Mouse (Mus musculus) hindbrain, embryonic 13.5 days (tissue): ENCODE data around the gene Kcnq1. TPM values are rescaled to one million over a fixed set of nuclear protein-coding genes. Genes with fewer than 3 reads are reported as not detected.
A peak's percentile ranks its signal among the peaks of the same experiment; 100 is the strongest.

ENCODE experiments used
- ATAC-seq: fragments of 200-750 bp; cut with Nextera tagmentation; 2 replicates; pipeline ENCODE4 v1.8.0; 2017; ENCODE audit warnings: moderate TSS enrichment; ENCODE audit not compliant: low FRiP score
- H3K27ac ChIP-seq: fragments of 300-500 bp; sonication (generic); 2 replicates; pipeline ENCODE4 v1.5.1; 2015; ENCODE audit warnings: inconsistent platforms, mild to moderate bottlenecking, moderate library complexity
- H3K27me3 ChIP-seq: fragments of 300-500 bp; sonication (generic); 2 replicates; pipeline ENCODE4 v1.6.1; 2015; ENCODE audit warnings: mild to moderate bottlenecking, inconsistent platforms
- H3K36me3 ChIP-seq: fragments of 300-500 bp; sonication (generic); 2 replicates; pipeline ENCODE4 v1.6.1; 2015; ENCODE audit warnings: mild to moderate bottlenecking, inconsistent platforms
- H3K4me1 ChIP-seq: fragments of 300-500 bp; sonication (generic); replicated peaks from 2 replicates; pipeline ENCODE4 v1.6.1; 2015; ENCODE audit warnings: inconsistent platforms
- H3K4me2 ChIP-seq: fragments of 300-500 bp; sonication (generic); 2 replicates; pipeline ENCODE4 v1.6.1; 2015; ENCODE audit warnings: inconsistent platforms, mild to moderate bottlenecking, moderate library complexity
- H3K4me3 ChIP-seq: fragments of 300-500 bp; sonication (generic); 2 replicates; pipeline ENCODE4 v1.5.1; 2015; ENCODE audit warnings: mild to moderate bottlenecking, inconsistent platforms
- H3K9ac ChIP-seq: fragments of 300-500 bp; sonication (generic); 2 replicates; pipeline ENCODE4 v1.6.1; 2015; ENCODE audit warnings: mild to moderate bottlenecking, inconsistent platforms
- H3K9me3 ChIP-seq: fragments of 300-500 bp; sonication (generic); 2 replicates; pipeline ENCODE4 v1.6.1; 2016; ENCODE audit warnings: inconsistent platforms
- WGBS: fragments of 180-500 bp; shearing (Covaris S2); methylation state at CpG from one replicate; pipeline ENCODE4 v1.1.7; 2015; 5-methylcytosine and 5-hydroxymethylcytosine counted together
- polyA plus RNA-seq: library from polyadenylated mRNA; unstranded; fragments of >200 nt; fragmentation: Nextera tagmentation; extraction: Ambion mirVana; gene quantifications from 2 replicates; pipeline ENCODE4 v1.2.1, GENCODE M21; 2015

The Kcnq1 gene
- polyA plus RNA-seq, 1 experiment from 2014 or later: 1.7 TPM

GRCm38 (mm10) chr7:143407931-143408501, 301.9 kb downstream of the Kcnq1 start:
- 76% methylated on average over 9 of the region's 9 CpGs for WGBS

GRCm38 (mm10) chr7:143408615-143409021, 302.5 kb downstream of the Kcnq1 start:
- Histone ChIP-seq H3K36me3 (no peaks in the 10 kb centered on the region), H3K4me3 (no peak overlapping the region), H3K9me3 (no peaks in the 10 kb centered on the region), H3K9ac (0 out of 2 replicates have a peak overlapping the region, but pooled peaks have one; percentile 13), H3K27ac (peak overlapping the region; percentile 32; the same call in 1 of the 2 replicates), H3K4me2 (no peak overlapping the region), H3K27me3 (no peaks in the 10 kb centered on the region), H3K4me1 (peaks cover 15% of the 10 kb centered on the region)
- WGBS: 41% methylated on average over 13 of the region's 13 CpGs
- peak; percentile 24; the same call in 1 of the 2 replicates for ATAC-seq

More at GRCm38 (mm10) chr7:143407931-143408501, 301.9 kb downstream of the Kcnq1 start:
- no peak overlapping the region for H3K4me2 ChIP-seq
- H3K9me3 ChIP-seq: no peaks in the 10 kb centered on the region
- no peaks in the 10 kb centered on the region for H3K27me3 ChIP-seq
- H3K36me3 ChIP-seq: no peaks in the 10 kb centered on the region
- no peak for ATAC-seq
- peaks cover 15% of the 10 kb centered on the region for H3K4me1 ChIP-seq
- H3K4me3 ChIP-seq: no peak overlapping the region
- H3K9ac ChIP-seq: no peak overlapping the region
- no peak overlapping the region for H3K27ac ChIP-seq

GRCm38 (mm10) chr7:143412606-143413005, 306.4 kb downstream of the Kcnq1 start:
- H3K27ac ChIP-seq: no peak overlapping the region
- no peaks in the 10 kb centered on the region for H3K36me3 ChIP-seq
- ATAC-seq: no peak
- 79% methylated on average over 6 of the region's 6 CpGs for WGBS
- H3K9me3 ChIP-seq: no peaks in the 10 kb centered on the region
- no peak overlapping the region for H3K4me3 ChIP-seq
- H3K9ac ChIP-seq: no peak overlapping the region
- no peak overlapping the region for H3K4me2 ChIP-seq
- no peaks in the 10 kb centered on the region for H3K27me3 ChIP-seq
- peaks cover 15% of the 10 kb centered on the region for H3K4me1 ChIP-seq

DNA sequence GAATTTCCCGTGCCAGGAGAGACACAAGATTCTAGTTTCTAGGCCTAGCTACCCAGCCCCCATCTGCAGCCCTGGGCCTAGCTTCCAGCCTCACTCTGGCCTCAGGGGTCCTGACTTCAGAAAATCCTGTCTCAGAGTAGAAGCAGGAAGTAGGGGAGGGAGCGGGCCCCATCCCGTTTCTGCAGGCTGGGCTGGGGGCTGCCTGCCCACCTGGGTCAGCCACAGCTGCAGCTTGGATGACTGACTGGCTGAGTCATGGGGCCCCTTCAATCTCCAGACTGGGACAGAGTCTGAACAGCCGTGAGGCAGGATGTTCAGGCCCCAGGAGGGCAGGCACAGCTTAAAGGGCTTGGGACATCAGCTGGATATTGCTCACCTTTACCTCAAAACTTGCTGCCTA, 308.9 kb downstream of the Kcnq1 start:
- Histone ChIP-seq H3K27ac (no peak overlapping the region), H3K27me3 (no peaks in the 10 kb centered on the region), H3K4me3 (no peak overlapping the region), H3K9ac (no peak overlapping the region), H3K9me3 (no peaks in the 10 kb centered on the region), H3K4me1 (peaks cover 6% of the 10 kb centered on the region; the same call in 1 of the 2 replicates), H3K36me3 (no peaks in the 10 kb centered on the region), H3K4me2 (no peak overlapping the region)
- WGBS: 69% methylated on average over 4 of the region's 4 CpGs
- no peak for ATAC-seq

DNA sequence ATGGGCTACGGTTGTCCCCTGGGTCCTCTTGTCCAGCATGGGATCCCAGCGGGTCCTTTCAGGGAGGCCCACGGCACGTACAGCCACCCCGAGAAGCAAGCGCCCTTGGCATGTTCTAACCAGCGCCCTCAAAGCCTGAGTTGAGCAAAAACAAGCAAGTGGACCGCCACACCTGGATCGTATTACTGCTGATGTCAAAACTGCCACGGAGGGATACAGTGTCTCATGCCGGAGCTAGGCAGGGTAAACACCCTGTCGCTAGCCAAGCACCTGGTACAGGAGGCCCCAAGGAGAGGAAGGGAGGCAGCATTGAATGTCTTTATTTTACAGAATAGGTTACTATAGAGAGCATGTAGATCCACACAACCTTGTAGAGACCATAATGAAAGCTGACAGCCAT, 310.2 kb downstream of the Kcnq1 start:
- Histone ChIP-seq H3K4me1 (peaks cover 6% of the 10 kb centered on the region; the same call in 1 of the 2 replicates), H3K36me3 (no peaks in the 10 kb centered on the region), H3K27ac (no peak overlapping the region), H3K9ac (no peak overlapping the region), H3K27me3 (no peaks in the 10 kb centered on the region), H3K4me2 (no peak overlapping the region), H3K4me3 (no peak overlapping the region), H3K9me3 (no peaks in the 10 kb centered on the region)
- no peak for ATAC-seq
- WGBS: 81% methylated on average over 12 of the region's 12 CpGs

- Histone ChIP-seq H3K9me3 (no peaks in the 10 kb centered on the region), H3K27ac (no peak overlapping the region), H3K4me3 (no peak overlapping the region), H3K4me1 (peaks cover 6% of the 10 kb centered on the region; the same call in 1 of the 2 replicates), H3K9ac (no peak overlapping the region), H3K27me3 (no peaks in the 10 kb centered on the region), H3K4me2 (no peak overlapping the region), H3K36me3 (no peaks in the 10 kb centered on the region)
- no peak for ATAC-seq
- 69% methylated on average over 5 of the region's 5 CpGs for WGBS
These were observed 311.7 kb downstream of the Kcnq1 start for GRCm38 (mm10) chr7:143417875-143418274.

DNA sequence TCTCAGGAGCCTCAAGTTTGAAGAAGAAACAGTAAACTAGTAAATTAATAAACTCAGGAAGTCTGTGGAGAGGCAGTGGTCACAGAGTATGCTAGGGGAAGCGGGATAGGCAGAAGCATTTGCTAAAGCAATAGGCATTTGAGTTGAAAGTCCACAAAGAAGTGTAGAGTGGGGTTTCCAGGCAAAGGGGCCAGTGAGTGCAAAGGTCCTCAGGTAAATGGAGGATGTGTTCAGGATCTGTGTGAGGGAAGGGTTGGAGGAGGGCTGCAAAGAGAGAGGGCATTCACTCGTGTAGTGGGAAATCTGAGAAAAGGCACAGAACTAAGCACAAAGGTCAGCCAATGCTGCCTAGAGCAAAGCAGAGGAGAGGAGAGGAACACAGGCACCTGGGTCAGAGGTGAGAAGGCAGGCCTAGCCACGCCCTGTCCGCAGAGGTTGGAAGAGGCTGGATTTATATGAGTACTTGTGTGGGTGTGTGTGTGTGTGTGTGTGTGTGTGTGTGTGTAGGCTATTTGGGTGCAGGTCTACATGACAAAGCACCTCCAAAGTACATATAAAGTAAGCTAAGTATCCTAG, 313.5 kb downstream of the Kcnq1 start:
- Histone ChIP-seq H3K4me1 (peaks cover 6% of the 10 kb centered on the region; the same call in 1 of the 2 replicates), H3K9me3 (no peaks in the 10 kb centered on the region), H3K27ac (no peak overlapping the region), H3K4me3 (no peak overlapping the region), H3K4me2 (no peak overlapping the region), H3K36me3 (no peaks in the 10 kb centered on the region), H3K27me3 (no peaks in the 10 kb centered on the region), H3K9ac (no peak overlapping the region)
- 82% methylated on average over 4 of the region's 4 CpGs for WGBS
- no peak for ATAC-seq

DNA sequence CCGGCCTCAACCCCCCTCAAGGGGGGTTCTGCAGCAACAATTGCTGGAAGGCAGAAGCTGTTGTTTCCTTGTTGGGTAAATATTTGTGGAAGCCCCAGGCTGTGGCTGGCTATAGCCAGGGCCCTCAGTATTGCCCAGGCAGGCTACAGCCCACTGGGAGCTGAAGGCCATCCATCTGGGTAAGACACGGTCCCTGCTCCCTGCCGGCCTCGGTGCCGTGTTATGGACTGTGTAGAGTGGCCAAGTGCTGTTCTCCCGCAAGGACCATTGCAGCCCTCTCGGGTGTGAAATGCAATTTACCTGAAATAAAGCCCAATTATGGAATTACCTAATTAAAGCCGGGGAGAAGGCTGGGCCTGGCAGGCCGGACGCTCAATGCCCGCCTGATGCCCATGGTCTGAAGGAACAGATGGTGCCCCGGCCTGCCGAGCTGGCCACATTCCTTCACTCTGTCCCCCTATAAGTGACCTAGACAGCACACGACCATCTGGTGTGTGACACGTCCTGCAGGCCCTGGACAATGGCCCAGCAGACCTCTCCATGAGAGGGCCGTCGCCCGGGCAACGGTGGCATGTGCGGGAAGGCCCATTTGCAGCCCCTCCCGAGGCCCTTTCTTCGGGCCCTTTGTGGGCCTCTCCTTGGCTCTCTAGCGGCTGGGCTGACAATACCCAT, 322.1 kb downstream of the Kcnq1 start:
- H3K4me1 ChIP-seq: peaks cover 23% of the 10 kb centered on the region
- H3K9ac ChIP-seq: peak overlapping the region; percentile 19; the same call in 1 of the 2 replicates
- ATAC-seq: peak; percentile 82
- no peak overlapping the region for H3K4me3 ChIP-seq
- no peaks in the 10 kb centered on the region for H3K36me3 ChIP-seq
- 9% methylated on average over 23 of the region's 23 CpGs for WGBS
- no peak overlapping the region for H3K4me2 ChIP-seq
- H3K9me3 ChIP-seq: no peaks in the 10 kb centered on the region
- peaks cover 30% of the 10 kb centered on the region for H3K27me3 ChIP-seq
- H3K27ac ChIP-seq: peak overlapping the region; percentile 62; the same call in 1 of the 2 replicates

DNA sequence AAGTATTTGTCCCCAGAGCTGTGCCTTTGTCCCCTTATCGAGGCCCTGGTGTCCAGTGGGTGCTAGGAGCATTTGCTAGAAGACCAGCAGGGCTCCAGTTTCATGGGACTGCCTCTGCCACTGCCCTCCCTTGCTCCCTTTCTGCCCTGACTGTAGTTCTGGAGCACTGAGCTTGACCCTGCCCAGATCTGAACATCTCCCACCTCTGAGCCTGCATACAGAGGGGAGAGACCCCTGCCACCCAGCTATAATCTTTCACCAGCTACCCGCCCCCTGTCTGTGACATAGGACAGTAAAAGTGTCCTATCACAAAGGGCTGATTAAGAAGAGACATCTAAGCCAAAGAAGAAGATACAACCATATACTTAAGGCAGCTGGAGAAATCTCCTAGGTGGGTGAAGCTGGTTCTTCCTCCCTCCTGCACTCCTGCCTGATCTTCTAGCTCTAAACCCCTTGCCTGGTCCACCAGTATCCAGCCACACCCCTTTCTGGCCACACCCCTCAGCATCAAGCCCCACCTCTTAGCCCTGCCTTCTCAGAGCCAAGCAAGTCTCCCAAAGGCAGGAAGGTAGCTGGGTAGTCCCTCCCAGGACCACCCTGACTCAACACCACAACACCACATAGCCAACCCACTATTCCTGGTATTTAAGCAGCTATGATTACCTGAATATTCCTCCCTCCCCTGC, 322.8 kb downstream of the Kcnq1 start:
- 32% methylated on average over 2 of the region's 2 CpGs for WGBS
- H3K4me1 ChIP-seq: peaks cover 29% of the 10 kb centered on the region
- ATAC-seq: 0 out of 2 replicates have a peak, but pooled peaks have one; percentile 5
- no peak overlapping the region for H3K4me2 ChIP-seq
- H3K9me3 ChIP-seq: no peaks in the 10 kb centered on the region
- peak overlapping the region; percentile 19; the same call in 1 of the 2 replicates for H3K9ac ChIP-seq
- no peak overlapping the region for H3K4me3 ChIP-seq
- peak overlapping the region; percentile 62; the same call in 1 of the 2 replicates for H3K27ac ChIP-seq
- peaks cover 35% of the 10 kb centered on the region for H3K27me3 ChIP-seq
- no peaks in the 10 kb centered on the region for H3K36me3 ChIP-seq

DNA sequence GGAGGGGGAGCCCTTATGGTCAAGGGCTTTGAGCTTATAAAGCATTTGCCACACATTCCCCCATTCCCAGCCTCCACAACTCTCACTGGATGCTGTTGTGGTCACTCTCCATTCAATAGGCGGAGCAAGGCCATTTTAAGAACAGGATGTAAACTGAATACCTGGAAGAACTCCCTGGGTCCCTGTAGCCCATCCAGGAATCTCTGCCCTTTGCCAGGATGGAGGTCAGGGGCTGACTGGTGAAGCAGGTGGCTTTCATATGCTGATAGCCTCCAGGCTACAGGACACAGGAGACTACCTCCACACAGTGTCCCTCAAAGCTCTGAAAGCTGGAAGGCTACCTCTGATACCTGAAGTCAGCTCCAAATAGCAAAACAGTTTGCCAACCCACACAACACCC, 326.5 kb downstream of the Kcnq1 start:
- no peaks in the 10 kb centered on the region for H3K36me3 ChIP-seq
- H3K4me3 ChIP-seq: no peak overlapping the region
- peaks cover 35% of the 10 kb centered on the region for H3K4me1 ChIP-seq
- no peak overlapping the region for H3K27ac ChIP-seq
- peaks cover 37% of the 10 kb centered on the region for H3K27me3 ChIP-seq
- no peak overlapping the region for H3K4me2 ChIP-seq
- H3K9ac ChIP-seq: no peak overlapping the region
- 93% methylated on average over 1 of the region's 1 CpGs for WGBS
- no peaks in the 10 kb centered on the region for H3K9me3 ChIP-seq
- ATAC-seq: no peak

DNA sequence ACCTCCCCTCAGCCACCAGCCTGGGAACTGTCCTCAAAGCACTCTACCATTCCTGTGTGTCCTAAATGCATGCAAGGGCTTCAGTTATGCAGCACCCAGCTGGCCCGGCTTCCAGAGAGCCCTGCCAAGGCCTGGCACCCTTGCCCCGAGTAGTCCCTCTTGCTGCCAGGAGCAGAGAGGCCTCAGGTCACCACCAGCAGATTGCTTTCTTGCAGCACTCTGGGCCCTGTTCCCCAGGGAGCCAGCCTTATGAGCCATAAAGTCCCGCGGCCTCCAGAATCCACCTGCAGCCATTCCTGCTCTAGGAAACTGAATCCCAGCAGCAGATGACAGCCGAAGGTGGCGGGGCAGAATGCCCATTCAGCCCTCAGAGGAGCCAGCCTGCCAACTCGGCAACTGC, 327.2 kb downstream of the Kcnq1 start:
- H3K4me2 ChIP-seq: no peak overlapping the region
- 48% methylated on average over 7 of the region's 7 CpGs for WGBS
- no peaks in the 10 kb centered on the region for H3K9me3 ChIP-seq
- no peaks in the 10 kb centered on the region for H3K36me3 ChIP-seq
- no peak overlapping the region for H3K4me3 ChIP-seq
- H3K9ac ChIP-seq: no peak overlapping the region
- H3K4me1 ChIP-seq: peaks cover 34% of the 10 kb centered on the region
- H3K27me3 ChIP-seq: peaks cover 37% of the 10 kb centered on the region
- no peak for ATAC-seq
- H3K27ac ChIP-seq: no peak overlapping the region

DNA sequence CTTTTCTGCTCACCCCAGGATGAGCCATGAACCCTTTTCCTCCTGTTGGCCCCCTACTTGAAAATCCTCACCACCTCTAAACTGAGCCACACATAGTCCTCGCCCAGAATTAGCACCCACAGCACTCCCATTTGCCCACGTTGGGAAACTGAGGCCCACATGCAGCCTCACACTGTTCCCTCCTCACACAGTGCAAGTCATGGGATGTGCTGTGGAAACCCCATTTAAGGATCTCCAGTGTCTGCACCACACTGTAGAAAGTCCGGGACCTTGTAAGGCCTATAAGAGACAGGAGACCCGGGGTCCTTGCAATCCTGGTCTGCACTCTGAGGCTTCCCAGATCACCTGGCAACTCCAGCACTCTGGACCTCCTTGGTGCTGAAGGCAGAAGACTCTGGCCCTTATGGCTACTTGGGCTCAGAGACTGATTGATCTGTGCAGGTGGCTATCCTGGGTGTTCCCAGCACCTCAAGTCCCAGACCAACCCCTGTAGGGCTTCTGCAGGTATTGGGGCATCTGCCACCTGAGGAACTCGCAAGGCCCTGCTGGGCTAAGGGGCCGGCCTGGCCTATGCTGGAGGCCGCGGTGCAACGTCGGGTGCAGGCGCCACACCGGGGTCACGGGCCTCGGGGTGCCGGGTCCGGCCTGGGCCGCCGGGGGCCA, 331.2 kb downstream of the Kcnq1 start:
- H3K27ac ChIP-seq: peak overlapping the region; percentile 67
- no peaks in the 10 kb centered on the region for H3K36me3 ChIP-seq
- peak; percentile 64 for ATAC-seq
- no peaks in the 10 kb centered on the region for H3K9me3 ChIP-seq
- peaks cover 43% of the 10 kb centered on the region for H3K27me3 ChIP-seq
- peak overlapping the region; percentile 44 for H3K4me3 ChIP-seq
- peaks cover 36% of the 10 kb centered on the region for H3K4me1 ChIP-seq
- H3K9ac ChIP-seq: peak overlapping the region; percentile 80
- WGBS: 15% methylated on average over 18 of the region's 18 CpGs
- H3K4me2 ChIP-seq: peak overlapping the region; percentile 80
